Mouse (Mus musculus) gastrocnemius, adult 2 months (tissue): ENCODE measurements at regions not wholly inside any gene's neighbourhood (a gene's known extent, or its start where the extent isn't known, plus 50 kb on each side); places are given as distances from the start of the nearest gene placed in this dataset.

Source experiments
- DNase-seq: peaks from one replicate; pipeline ENCODE4 v3.0.0; 2022
- H3K27ac ChIP-seq: fragments of 200-600 bp; 2 replicates; pipeline ENCODE4 v1.8.1; 2022; ENCODE audit warnings: mild to moderate bottlenecking
- H3K4me3 ChIP-seq: fragments of 200-600 bp; 2 replicates; pipeline ENCODE4 v1.8.1; 2022; ENCODE audit warnings: mild to moderate bottlenecking, moderate library complexity
- CTCF ChIP-seq: fragments of 200-600 bp; IDR thresholded peaks from 2 replicates; pipeline ENCODE4 v1.8.1; 2022; ENCODE audit warnings: antibody characterized with exemption, mild to moderate bottlenecking, moderate library complexity
- intact Hi-C: fragments of 180-260 bp; cut with DNase I; formaldehyde crosslinking; loops from one replicate; pipeline ENCODE4 v1.15.1; 2025

DNA sequence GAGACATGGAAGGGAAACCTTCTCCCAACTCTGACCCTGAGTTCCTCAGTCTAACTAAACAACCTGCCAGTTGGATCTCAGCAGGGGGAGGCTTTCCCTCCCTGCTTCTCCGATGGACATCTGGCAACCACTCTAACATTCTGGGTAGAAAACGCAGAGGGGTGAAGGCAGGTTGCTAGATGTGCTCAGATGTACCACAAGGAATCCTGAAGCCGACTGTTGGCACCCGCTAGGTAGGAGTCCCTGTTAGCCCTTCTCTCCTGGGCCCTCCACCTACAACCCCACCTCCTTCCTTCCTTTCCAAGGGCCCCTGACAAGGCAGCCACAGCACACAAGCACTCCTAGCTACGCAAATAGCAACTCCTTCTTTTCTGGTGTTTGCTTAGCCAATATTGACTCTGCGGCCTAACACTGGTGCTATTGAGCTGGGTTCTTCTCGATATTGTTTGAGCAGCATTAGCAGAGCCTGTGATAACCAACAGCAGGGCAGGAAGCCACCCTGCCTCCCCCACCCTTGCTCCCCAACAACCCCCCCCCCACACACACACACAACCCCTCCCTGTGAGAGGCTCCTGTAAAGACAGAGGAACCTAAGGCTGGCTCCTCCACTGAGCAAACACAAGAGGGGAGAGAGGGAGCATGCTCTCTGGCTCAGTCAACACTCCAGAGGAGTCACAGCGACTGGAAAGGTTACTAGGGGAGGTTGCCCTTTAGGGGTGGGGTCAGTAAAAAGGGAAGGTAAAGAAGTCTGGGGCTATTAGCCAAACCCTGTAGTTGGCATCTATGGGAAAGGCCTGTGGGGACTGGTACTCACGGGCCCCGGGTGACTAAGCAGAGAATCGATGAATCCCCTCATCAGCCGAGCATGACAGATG, 105.8 kb downstream of the Rplp1 start:
- intact Hi-C loops: no loop called here
- Histone ChIP-seq H3K4me3 (no peak overlapping the region), H3K27ac (no peak overlapping the region)
- TF ChIP-seq CTCF: no peak
- no peak for DNase-seq

- TF ChIP-seq CTCF: no peak
- intact Hi-C loops: no loop called here
- DNase-seq: no peak
- H3K27ac ChIP-seq: no peak overlapping the region
- H3K4me3 ChIP-seq: no peak overlapping the region
Measured at GRCm38 (mm10) chr9:61805971-61806370, 108.4 kb downstream of the Rplp1 start.

GRCm38 (mm10) chr9:61803555-61803954, 110.8 kb downstream of the Rplp1 start:
- intact Hi-C loops: no loop called here
- no peak for TF ChIP-seq CTCF
- no peak for DNase-seq
- Histone ChIP-seq H3K4me3 (no peak overlapping the region), H3K27ac (no peak overlapping the region)

DNA sequence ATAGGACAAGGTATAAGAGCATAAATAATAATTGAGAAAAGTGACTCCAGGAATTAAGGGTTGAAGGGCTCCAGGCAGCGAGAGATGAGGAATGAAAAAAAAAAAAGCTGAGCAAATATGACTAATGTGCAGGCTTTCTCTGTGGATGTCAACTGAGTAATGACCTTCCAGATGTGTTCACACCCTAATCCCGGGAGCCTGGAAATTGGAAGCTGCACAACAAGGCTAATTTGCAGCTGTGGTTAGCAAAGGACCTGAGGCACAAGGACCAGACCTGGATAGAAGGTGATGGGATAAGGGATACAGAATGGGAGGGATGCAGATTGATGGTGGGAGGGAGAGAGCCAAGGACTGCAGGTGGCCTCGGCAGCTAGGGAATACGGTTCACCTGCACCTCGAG, 111.6 kb downstream of the Rplp1 start:
- H3K27ac ChIP-seq: no peak overlapping the region
- no peak for TF ChIP-seq CTCF
- intact Hi-C loops: no loop called here
- peak; percentile 56 for DNase-seq
- H3K4me3 ChIP-seq: no peak overlapping the region

- Histone ChIP-seq H3K27ac (no peak overlapping the region), H3K4me3 (no peak overlapping the region)
- no peak for DNase-seq
- TF ChIP-seq CTCF: no peak
- intact Hi-C loops: no loop called here
Measured at GRCm38 (mm10) chr9:61799535-61799934, 114.8 kb downstream of the Rplp1 start.

- intact Hi-C loops: no loop called here
- H3K4me3 ChIP-seq: no peak overlapping the region
- DNase-seq: no peak
- no peak overlapping the region for H3K27ac ChIP-seq
- no peak for TF ChIP-seq CTCF
Measured at GRCm38 (mm10) chr9:61795910-61796309, 118.4 kb downstream of the Rplp1 start.

DNA sequence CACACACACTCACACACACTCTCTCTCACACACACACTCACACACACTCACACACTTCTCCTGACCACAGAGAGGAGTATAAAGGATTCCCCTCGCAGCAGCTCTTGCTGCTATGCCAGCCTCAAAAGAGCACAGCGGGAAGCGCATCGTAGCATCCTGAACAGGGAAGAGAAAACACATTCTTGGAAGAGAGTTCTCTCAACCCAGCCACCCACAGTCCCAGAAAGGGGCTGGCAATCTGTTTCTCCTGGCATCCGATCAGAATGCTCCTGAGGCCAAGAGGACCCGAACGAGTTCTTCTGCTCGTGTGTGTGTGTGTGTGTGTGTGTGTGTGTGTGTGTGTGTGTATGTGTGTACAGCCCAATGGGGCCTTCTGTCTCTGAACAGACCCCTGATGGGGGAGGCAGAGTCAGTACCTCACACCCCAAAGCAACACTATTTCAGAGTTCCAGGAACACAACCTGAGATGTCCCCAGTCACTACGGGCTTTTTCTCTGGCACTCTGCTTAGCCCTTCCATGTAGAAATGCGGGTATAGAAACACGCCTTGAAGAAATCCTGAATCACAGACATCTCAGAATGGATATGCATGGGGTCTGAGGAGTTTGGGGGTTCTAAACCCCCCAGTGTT, 122.8 kb downstream of the Rplp1 start:
- Histone ChIP-seq H3K4me3 (no peak overlapping the region), H3K27ac (no peak overlapping the region)
- no peak for TF ChIP-seq CTCF
- DNase-seq: no peak
- intact Hi-C loops: no loop called here

DNA sequence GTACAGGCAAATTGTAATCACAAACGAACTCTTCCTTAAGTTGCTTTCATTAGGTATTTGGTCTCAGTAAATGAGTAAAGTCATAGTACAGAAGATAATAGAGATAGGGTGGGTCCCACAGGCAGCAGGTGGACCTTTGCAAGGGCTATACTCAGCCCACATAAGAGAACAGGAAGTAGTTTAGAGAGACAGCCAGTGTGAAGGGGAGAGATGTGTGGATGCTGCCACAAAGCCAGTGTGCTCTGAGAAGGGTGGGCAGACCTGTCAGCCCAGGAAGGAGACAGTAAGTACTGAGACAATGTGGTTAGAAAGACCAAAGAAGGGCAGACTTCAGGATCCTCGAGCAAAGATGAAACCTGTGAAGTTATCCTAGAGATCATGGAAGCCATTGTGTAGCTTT, 123.5 kb downstream of the Rplp1 start:
- intact Hi-C loops: no loop called here
- DNase-seq: no peak
- no peak for TF ChIP-seq CTCF
- Histone ChIP-seq H3K27ac (no peak overlapping the region), H3K4me3 (no peak overlapping the region)

GRCm38 (mm10) chr9:61789066-61789897, 125.1 kb downstream of the Rplp1 start:
- intact Hi-C loops: no loop called here
- no peak for DNase-seq
- Histone ChIP-seq H3K27ac (no peak overlapping the region), H3K4me3 (no peak overlapping the region)
- TF ChIP-seq CTCF: no peak

- TF ChIP-seq CTCF: no peak
- intact Hi-C loops: no loop called here
- Histone ChIP-seq H3K4me3 (no peak overlapping the region), H3K27ac (no peak overlapping the region)
- DNase-seq: no peak
Measured at GRCm38 (mm10) chr9:61781469-61781868, 132.9 kb downstream of the Rplp1 start.

GRCm38 (mm10) chr9:61780186-61780939, 134.0 kb downstream of the Rplp1 start:
- no peak for TF ChIP-seq CTCF
- Histone ChIP-seq H3K4me3 (no peak overlapping the region), H3K27ac (no peak overlapping the region)
- no peak for DNase-seq
- intact Hi-C loops: no loop called here

- TF ChIP-seq CTCF: no peak
- Histone ChIP-seq H3K4me3 (no peak overlapping the region), H3K27ac (no peak overlapping the region)
- no peak for DNase-seq
- intact Hi-C loops: no loop called here
Measured at GRCm38 (mm10) chr9:61779165-61779564, 135.2 kb downstream of the Rplp1 start.
